Mouse (Mus musculus) heart, postnatal 0 days (tissue): ENCODE measurements around the gene Rbck1. TPM values are rescaled to one million over a fixed set of nuclear protein-coding genes. Genes with fewer than 3 reads are reported as not detected.
A peak's percentile ranks its signal among the peaks of the same experiment; 100 is the strongest.

Source experiments
- ATAC-seq: fragments of 200-750 bp; cut with Nextera tagmentation; 2 replicates; pipeline ENCODE4 v1.8.0; 2017; ENCODE audit warnings: low read depth, moderate number of reproducible peaks, moderate library complexity; ENCODE audit not compliant: insufficient read depth
- DNase-seq: peaks from one replicate; pipeline ENCODE4 v3.0.0-alpha.2; 2016; ENCODE audit warnings: low spot score
- H3K27ac ChIP-seq: fragments of 300-500 bp; sonication (generic); 2 replicates; pipeline ENCODE4 v1.5.1; 2014; ENCODE audit warnings: low read depth, mild to moderate bottlenecking
- H3K27me3 ChIP-seq: fragments of 300-500 bp; sonication (generic); 2 replicates; pipeline ENCODE4 v1.6.1; 2014; ENCODE audit warnings: low read length, mixed read lengths; ENCODE audit not compliant: control insufficient read depth, insufficient read depth
- H3K36me3 ChIP-seq: fragments of 300-500 bp; sonication (generic); replicated peaks from 2 replicates; pipeline ENCODE4 v1.6.1; 2014; ENCODE audit warnings: low read length, mixed read lengths; ENCODE audit not compliant: control insufficient read depth, insufficient read depth
- H3K4me1 ChIP-seq: fragments of 300-500 bp; sonication (generic); 2 replicates; pipeline ENCODE4 v1.6.1; 2014; ENCODE audit warnings: antibody characterized with exemption; ENCODE audit not compliant: control insufficient read depth, insufficient read depth
- H3K4me2 ChIP-seq: fragments of 300-500 bp; sonication (generic); 2 replicates; pipeline ENCODE4 v1.6.1; 2014; ENCODE audit warnings: low read depth, mild to moderate bottlenecking, low read length, moderate library complexity
- H3K4me3 ChIP-seq: fragments of 300-500 bp; sonication (generic); 2 replicates; pipeline ENCODE4 v1.5.1; 2014; ENCODE audit warnings: low read depth, low read length
- H3K9ac ChIP-seq: fragments of 300-500 bp; sonication (generic); replicated peaks from 2 replicates; pipeline ENCODE4 v1.6.1; 2014; ENCODE audit warnings: low read depth, low read length, mixed read lengths
- H3K9me3 ChIP-seq: fragments of 300-500 bp; sonication (generic); replicated peaks from 2 replicates; pipeline ENCODE4 v1.6.1; 2016; ENCODE audit warnings: low read length; ENCODE audit not compliant: control insufficient read depth
- CTCF ChIP-seq: IDR thresholded peaks from 2 replicates; pipeline ENCODE4 v1.5.1; 2016; ENCODE audit warnings: antibody characterized with exemption, control low read depth, low read depth
- EP300 ChIP-seq: IDR thresholded peaks from 2 replicates; pipeline ENCODE4 v1.6.1; 2016; ENCODE audit warnings: antibody characterized with exemption, low read depth
- WGBS: fragments of 180-500 bp; shearing (Covaris S2); extraction: QIAGEN DNeasy Blood & Tissue Kit; methylation state at CpG from one replicate; pipeline ENCODE4 v1.1.7; 2014; 5-methylcytosine and 5-hydroxymethylcytosine counted together
- polyA plus RNA-seq: library from polyadenylated mRNA; unstranded; fragments of >200 nt; fragmentation: Nextera tagmentation; extraction: Ambion mirVana; gene quantifications from 2 replicates; pipeline ENCODE4 v1.2.1, GENCODE M21; 2015
- total RNA-seq: library from RNA; depleted of rRNA; stranded (reverse); fragments of >200 nt; gene quantifications from 2 replicates; pipeline ENCODE4 v1.2.3, GENCODE M21; 2014; ENCODE audit warnings: low replicate concordance

The Rbck1 gene
- total and polyA plus RNA-seq, 2 experiments from 2014 or later, result 54.4 to 104 TPM

DNA sequence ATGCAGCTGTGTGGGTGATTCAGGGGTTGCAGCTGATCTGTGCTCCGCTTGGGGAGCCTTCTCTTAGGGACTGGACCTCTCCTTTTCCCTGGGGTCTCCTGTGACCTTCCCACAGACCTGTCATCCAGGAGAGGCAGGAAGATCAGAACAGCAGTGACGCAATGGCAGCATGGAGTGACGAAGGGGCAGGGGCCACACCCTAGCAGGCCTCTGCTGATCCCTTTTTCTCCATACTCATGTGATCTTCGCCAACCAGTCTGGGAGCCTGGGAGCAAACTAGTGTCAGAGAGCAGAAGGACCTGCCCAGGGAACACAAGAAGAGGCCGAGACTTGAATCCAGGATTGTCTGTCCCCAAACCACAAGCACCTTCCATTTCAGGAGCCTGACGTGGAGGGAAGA is 16.8 kb upstream of the Rbck1 start:
- no peaks in the 10 kb centered on the region for H3K9me3 ChIP-seq
- H3K36me3 ChIP-seq, result no peaks in the 10 kb centered on the region
- H3K27me3 ChIP-seq, result no peaks in the 10 kb centered on the region
- no peak for ATAC-seq
- TF ChIP-seq CTCF, result no peak
- TF ChIP-seq EP300, result no peak
- no peak overlapping the region for H3K4me3 ChIP-seq
- no peak overlapping the region for H3K4me2 ChIP-seq
- 79% methylated on average over 5 of the region's 6 CpGs for WGBS
- H3K4me1 ChIP-seq, result peaks cover 10% of the 10 kb centered on the region
- DNase-seq, result no peak
- no peak overlapping the region for H3K27ac ChIP-seq
- no peak overlapping the region for H3K9ac ChIP-seq

DNA sequence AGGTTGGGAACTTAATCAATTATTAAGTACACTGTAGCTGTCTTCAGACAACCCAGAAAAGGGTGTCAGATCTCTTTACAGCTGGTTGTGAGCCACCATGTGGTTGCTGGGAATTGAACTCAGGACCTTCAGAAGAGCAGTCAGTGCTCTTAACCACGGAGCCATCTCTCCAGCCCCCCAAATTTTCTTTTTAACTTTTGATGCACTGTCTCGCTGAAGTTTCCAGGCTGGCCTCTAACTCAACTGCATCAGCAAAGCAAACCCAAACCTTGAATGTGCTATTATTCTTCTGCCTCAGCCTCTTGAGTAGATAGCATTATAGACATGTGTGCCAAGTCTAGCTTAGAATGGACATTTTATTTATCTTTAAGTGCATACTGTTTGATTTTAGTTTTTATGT is 15.3 kb upstream of the Rbck1 start:
- DNase-seq (no peak), ATAC-seq (no peak)
- Histone ChIP-seq H3K27me3 (no peaks in the 10 kb centered on the region), H3K4me2 (no peak overlapping the region), H3K4me1 (peaks cover 10% of the 10 kb centered on the region), H3K9me3 (no peaks in the 10 kb centered on the region), H3K9ac (no peak overlapping the region), H3K4me3 (no peak overlapping the region), H3K36me3 (no peaks in the 10 kb centered on the region), H3K27ac (no peak overlapping the region)
- WGBS, result 74% methylated on average over 2 of the region's 2 CpGs
- TF ChIP-seq EP300, result no peak

DNA sequence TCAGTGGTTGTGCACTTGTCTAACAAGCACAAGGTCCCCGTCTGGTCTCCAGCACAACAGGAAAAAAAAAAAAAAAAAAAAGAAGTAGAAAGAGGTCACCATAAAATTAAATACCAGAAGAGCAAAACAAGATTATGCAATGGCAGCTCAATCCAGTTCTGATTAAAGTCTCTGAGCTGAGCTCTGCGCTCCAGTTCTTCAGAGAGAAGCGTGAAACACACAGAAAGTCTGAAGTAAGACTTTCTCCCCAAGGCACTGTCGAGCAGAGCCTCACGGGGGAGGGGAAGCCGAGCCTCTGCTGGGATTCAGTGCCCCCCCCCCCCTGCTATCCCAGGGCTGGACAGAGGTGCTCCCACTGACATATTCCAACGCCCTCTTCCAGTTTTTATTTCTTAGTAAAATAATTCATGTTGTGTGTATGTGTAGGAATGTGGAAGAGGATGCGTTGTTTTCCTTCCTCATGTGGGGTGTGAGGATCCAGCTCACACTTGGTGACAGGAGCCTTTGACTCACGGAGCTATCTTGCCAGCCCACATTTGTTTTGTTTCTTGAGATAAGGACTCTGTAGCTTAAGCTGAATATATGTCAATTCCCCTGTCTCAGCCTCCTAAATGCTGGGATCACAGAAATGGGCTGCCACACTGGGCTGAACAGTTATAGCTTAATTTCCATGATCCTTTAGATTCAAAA is 14.5 kb upstream of the Rbck1 start:
- no peaks in the 10 kb centered on the region for H3K36me3 ChIP-seq
- no peaks in the 10 kb centered on the region for H3K27me3 ChIP-seq
- DNase-seq, result no peak
- H3K4me3 ChIP-seq, result no peak overlapping the region
- TF ChIP-seq EP300 (no peak), CTCF (no peak)
- peaks cover 10% of the 10 kb centered on the region for H3K4me1 ChIP-seq
- 38% methylated on average over 9 of the region's 9 CpGs for WGBS
- H3K9ac ChIP-seq, result no peak overlapping the region
- no peak overlapping the region for H3K4me2 ChIP-seq
- no peaks in the 10 kb centered on the region for H3K9me3 ChIP-seq
- no peak overlapping the region for H3K27ac ChIP-seq
- no peak for ATAC-seq

DNA sequence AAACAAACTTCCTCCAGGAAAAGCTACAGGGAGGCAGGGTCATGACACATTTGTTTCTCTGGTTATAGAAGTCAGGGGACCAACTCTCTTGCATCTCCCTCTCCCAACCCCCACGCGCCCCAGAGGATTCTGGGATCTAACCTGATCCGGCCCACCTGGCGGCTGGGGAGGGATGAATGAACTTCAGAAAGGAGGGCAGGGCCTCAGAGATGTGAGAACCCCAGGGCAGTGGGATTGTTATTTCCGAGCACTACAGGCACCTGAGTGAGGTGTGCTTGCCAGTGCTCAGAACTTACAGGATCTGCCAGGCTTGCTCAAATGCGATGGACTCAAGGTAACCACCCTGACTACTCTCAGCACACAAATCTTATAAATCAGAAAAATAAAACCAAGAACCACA is 12.9 kb upstream of the Rbck1 start:
- no peaks in the 10 kb centered on the region for H3K36me3 ChIP-seq
- ATAC-seq (no peak), DNase-seq (no peak)
- TF ChIP-seq EP300 (no peak), CTCF (no peak)
- H3K4me3 ChIP-seq, result no peak overlapping the region
- H3K9ac ChIP-seq, result no peak overlapping the region
- H3K4me2 ChIP-seq, result no peak overlapping the region
- no peaks in the 10 kb centered on the region for H3K9me3 ChIP-seq
- H3K4me1 ChIP-seq, result peaks cover 10% of the 10 kb centered on the region
- WGBS, result 73% methylated on average over 6 of the region's 6 CpGs
- no peak overlapping the region for H3K27ac ChIP-seq
- no peaks in the 10 kb centered on the region for H3K27me3 ChIP-seq

DNA sequence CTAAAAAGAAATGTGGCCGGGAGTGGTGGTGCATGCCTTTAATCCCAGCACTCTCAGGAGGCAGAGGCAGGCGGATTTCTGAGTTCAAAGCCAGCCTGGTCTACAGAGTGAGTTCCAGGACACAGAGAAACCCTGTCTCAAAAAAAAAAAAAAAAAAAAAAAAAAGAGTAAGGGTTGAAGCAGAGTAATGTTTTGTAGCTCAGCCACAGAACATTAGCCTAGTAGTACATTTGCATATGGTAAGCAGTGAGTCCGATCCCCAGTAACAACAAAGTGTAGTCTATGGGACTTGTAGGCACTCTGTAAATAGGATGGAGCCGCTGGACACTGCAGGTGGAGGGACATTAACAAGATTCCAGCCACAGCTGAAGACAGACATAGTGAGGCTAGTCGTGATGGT is 12.5 kb upstream of the Rbck1 start:
- H3K4me3 ChIP-seq, result no peak overlapping the region
- ATAC-seq, result no peak
- H3K27me3 ChIP-seq, result no peaks in the 10 kb centered on the region
- H3K9me3 ChIP-seq, result no peaks in the 10 kb centered on the region
- no peak for TF ChIP-seq EP300
- TF ChIP-seq CTCF, result no peak
- 69% methylated on average over 5 of the region's 5 CpGs for WGBS
- H3K4me2 ChIP-seq, result no peak overlapping the region
- H3K27ac ChIP-seq, result no peak overlapping the region
- H3K4me1 ChIP-seq, result peaks cover 5% of the 10 kb centered on the region
- no peak for DNase-seq
- no peaks in the 10 kb centered on the region for H3K36me3 ChIP-seq
- no peak overlapping the region for H3K9ac ChIP-seq

DNA sequence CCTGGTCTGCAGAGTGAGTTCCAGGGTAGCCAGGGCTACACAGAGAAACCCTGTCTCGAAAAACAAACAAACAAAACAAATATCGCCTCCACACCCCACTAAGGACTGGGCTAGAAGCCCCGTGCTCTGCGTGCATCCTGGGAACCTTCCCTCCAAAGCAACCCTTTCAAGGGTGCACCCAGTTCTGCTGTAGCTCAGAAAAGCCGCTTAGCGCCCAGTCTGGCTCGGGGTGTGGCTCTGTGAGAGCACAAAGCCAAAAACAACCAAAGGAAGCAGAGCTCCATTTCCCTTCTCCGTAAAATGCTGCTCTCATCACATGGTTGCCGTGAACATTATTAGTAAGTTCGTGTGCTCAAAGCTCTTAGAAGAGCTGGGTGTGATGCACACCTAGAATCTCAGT is 11.9 kb upstream of the Rbck1 start:
- Histone ChIP-seq H3K4me3 (peak overlapping the region; percentile 68), H3K9me3 (no peaks in the 10 kb centered on the region), H3K4me1 (no peaks in the 10 kb centered on the region), H3K4me2 (peak overlapping the region; percentile 98), H3K27me3 (no peaks in the 10 kb centered on the region), H3K27ac (peak overlapping the region; percentile 57), H3K36me3 (no peaks in the 10 kb centered on the region), H3K9ac (peak overlapping the region; percentile 71)
- DNase-seq, result no peak
- TF ChIP-seq CTCF, result no peak
- TF ChIP-seq EP300, result no peak
- 0 out of 2 replicates have a peak, but pooled peaks have one; percentile 15 for ATAC-seq
- 10% methylated on average over 10 of the region's 10 CpGs for WGBS
